Mouse (Mus musculus) ovary, postnatal 36 days (tissue): Measurements from ENCODE around the gene Gcnt2.
"Not testable (repeated sequence)": the region's sequence is repeated elsewhere in the genome, so short reads cannot be mapped to it uniquely, and the experiment has no call there.

Source experiments
- DNase-seq: peaks from one replicate; pipeline ENCODE4 v3.0.0; 2022; ENCODE audit warnings: low spot score, mixed read lengths

Gene Gcnt2

DNA sequence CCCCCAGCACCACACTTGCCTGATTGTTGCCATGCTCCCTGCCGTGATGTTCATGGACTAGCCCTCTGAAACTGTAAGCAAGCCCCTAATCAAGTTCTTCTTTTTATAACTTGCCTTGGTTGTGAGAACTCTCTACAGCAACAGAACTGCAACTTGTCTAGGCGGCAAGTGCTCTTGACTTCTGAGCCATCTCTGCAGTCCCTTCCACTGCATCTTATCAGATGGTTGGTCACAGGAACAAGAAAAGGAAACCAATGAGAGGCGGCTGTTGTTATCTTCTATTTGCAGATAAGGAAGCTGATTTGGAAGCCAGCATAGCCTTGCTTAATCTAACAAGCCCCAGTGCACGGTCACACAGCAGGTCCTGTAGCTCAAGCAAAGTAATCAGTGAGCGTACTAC is 14.5 kb downstream of the Gcnt2 start:
- DNase-seq: no peak

GRCm38 (mm10) chr13:40875415-40875814 is 15.9 kb downstream of the Gcnt2 start:
- DNase-seq: no peak

GRCm38 (mm10) chr13:40877589-40877988 is 18.0 kb downstream of the Gcnt2 start:
- DNase-seq: no peak

DNA sequence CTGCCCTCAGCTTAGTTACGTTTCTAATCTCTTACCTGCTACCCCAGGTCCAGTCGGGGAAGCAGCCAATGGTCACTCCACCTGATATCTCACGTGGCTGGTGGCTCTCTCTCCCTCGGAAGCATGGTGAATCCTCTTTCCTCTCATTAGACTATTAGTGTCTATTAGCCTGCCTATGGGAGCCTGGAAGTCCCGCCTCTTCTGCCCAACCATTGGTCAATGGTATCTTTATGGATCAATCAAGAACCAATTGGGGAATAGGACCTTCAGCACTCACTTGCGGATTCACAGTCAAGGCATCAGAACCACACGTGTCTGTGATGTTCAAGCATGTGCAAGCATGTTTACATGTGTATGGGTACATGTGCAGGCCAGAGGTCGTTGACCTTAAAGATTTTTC is 21.0 kb downstream of the Gcnt2 start:
- DNase-seq: no peak

DNA sequence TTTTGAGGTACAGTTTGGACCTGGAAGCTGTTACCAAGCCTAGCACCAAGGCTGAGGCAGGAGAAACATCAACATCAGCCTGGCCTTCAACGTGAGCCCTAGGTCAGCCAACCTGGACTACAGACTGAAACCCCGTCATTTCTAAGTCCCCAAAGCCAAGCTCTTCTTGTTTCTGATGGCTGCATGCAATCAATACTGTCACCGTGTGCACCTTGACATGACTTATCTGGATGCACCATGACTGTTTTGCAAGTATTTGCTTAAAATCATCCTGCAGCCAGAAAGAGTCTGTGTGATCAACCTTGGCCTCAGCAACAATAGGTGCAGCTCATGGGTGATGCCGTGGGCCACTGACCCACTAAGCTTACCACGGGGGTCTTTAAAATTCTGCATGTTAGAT is 23.1 kb downstream of the Gcnt2 start:
- no peak for DNase-seq

GRCm38 (mm10) chr13:40883903-40884302 is 24.3 kb downstream of the Gcnt2 start:
- no peak for DNase-seq

GRCm38 (mm10) chr13:40884878-40885277 is 25.3 kb downstream of the Gcnt2 start:
- no peak for DNase-seq

DNA sequence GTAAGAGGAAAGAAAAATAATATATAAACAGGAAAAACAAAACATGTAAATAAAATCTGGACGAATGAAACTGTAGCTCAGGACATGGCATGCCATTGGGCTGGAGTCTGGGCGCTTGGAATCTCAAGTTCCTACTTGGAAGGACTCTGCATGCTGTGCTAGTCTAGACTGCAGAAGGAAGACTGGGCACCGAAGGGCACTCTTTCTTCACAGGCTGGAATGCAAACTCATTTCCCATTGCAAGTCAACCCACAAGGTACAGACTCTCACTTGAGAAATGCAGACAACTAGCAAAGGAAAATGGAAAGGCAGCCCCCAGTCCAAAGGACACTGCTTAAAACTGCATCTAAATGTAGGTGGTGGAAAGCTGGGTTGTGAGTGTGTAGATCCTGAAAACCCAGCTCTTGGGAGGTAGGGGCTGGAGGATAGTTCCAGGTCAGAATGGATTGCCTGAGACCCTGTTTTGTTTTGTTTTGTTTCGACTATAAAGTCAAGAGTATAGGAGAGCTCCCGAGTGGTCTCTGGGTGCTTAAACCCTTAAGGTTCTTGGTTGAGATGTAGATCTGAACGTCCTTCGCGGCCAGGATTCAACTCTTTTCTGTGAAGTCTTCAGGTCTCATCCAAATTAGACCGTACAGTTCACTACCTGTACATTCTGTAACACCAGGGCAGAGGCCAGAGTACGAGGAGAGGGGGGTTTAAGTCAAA is 26.5 kb downstream of the Gcnt2 start:
- DNase-seq: no peak

- DNase-seq: peak; percentile 18
These were observed 27.3 kb downstream of the Gcnt2 start for GRCm38 (mm10) chr13:40886643-40887381.

- no peak for DNase-seq
These were observed 31.0 kb downstream of the Gcnt2 start for GRCm38 (mm10) chr13:40890595-40890994.

DNA sequence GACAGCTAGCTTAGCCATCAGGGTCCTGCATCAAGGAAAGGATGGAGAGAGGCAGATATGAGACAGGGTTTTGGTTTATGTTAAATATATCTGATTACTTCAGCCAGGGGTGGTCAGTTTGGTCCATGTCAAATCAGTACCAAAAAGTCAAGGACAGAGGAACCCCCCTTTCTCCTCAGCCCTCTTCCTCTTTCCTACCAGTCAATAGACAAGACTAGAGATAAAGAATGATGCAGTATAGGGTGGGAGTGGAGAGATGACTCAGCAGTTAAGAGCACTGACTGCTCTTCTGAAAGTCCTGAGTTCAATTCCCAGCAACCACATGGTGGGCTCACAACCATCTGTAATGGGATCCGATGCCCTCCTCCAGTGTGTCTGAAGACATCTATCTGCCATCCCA is 31.8 kb downstream of the Gcnt2 start:
- not testable (repeated sequence) for DNase-seq

DNA sequence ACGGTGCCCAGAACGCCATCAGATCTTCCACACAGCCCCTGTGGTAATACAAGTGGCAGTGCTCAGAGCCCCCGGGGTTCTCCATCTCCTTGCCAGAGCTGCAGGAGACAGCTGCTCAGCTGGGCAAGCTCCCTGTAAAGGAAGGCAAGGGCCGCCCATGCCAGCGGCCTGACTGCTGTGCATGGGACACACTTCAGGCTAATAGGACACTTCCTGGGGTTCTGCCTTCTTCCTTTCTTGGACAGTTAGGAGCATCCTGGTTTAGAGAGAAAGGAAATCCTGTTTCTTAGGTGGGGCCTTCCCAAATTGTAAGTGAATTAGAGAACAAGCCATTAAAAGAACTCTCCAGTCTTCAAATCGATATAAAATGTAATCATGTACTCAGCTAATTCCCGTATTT is 32.5 kb downstream of the Gcnt2 start:
- DNase-seq: no peak

GRCm38 (mm10) chr13:40892547-40892946 is 33.0 kb downstream of the Gcnt2 start:
- no peak for DNase-seq

DNA sequence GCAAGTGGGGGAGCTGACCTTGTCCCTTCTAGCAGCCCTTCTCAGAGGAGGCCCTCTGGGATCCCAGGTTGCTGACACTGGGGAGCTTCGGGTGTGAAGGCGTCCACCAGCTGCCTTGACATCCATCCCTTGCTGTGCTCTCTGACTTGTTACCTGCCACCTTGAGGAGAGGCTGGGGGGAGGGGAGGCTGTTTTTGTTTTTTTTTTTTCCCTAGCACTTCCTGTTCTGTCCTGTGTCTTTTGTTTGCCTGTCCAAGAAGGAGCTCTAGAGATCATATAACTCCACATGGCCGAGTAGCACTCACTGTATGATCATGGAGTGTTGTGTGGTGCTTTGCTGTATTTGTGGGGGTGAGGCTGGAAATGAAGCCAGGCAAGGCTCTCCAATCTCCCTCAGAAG is 34.0 kb downstream of the Gcnt2 start:
- DNase-seq: no peak

DNA sequence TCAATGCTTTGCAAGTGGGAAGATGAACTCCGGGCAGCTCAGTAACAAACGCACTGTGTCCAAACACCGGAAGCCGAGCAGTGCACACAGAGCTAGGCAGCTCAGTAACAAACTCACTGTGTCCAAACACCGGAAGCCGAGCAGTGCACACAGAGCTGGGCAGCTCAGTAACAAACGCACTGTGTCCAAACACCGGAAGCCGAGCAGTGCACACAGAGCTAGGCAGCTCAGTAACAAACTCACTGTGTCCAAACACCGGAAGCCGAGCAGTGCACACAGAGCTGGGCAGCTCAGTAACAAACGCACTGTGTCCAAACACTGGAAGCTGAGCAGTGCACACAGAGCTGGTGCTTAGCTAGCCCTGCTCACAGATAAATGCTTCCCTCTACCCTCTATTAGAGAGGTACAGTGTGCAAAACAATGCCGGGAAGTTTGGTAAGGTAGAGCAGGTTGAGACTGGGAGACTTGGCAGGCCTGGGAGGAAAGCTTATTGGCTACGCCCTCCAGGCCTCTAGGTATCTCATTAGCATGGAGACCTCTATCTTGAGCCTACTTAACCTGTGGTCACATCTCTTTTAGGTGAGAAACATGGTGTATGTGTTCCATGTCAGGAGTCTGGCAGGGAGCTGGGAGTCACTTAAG is 38.6 kb downstream of the Gcnt2 start:
- DNase-seq: not testable (repeated sequence)

- no peak for DNase-seq
These were observed 39.1 kb downstream of the Gcnt2 start for GRCm38 (mm10) chr13:40898698-40899097.

- DNase-seq: no peak
These were observed 39.9 kb downstream of the Gcnt2 start for GRCm38 (mm10) chr13:40899349-40899993.

- DNase-seq: no peak
These were observed 40.7 kb downstream of the Gcnt2 start for GRCm38 (mm10) chr13:40899994-40900970.

DNA sequence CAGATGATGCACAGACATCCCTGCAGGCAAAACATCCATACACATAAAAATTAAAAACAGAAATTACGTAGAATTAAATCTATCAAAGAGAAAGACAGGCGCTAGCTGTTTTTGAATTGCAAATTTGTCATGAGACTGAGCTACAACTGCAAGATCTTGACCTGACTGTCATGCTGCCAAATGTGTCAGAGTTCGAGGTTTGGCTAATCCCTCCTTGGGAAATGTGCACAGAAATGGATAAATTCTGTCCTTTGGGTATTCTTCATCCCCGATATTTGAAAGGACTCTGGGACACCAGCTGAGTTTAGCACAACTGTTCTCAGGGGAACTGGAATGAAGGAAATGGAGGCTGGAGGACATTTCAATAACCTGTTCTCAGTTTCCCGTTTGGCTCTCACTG is 41.7 kb downstream of the Gcnt2 start:
- DNase-seq: no peak

- DNase-seq: no peak
These were observed 42.4 kb downstream of the Gcnt2 start for GRCm38 (mm10) chr13:40901831-40902459.

DNA sequence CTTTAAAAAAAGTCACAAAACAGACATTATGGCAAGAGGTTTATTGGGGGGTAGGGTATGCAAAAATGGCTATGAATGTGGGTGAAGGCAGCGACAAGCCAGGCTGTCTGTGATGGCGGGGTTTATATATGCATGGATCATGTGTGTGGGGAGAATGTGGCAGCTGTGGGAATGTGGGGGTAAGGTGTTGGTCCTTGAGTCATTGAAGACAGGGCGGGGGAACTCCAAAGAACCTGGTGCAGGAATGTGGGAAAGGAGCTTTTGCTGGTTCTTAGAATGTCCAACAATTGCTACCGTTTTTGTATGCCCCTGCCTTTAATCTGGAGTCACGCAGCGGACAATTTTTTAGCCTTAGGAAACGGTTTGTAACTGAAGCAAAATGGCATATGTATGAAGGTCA is 44.5 kb downstream of the Gcnt2 start:
- DNase-seq: no peak
